Mouse (Mus musculus) T-helper 1 cell (primary cell): ENCODE results near the gene Dctn1.

ENCODE experiments used
- in situ Hi-C: fragments of 300-600 bp; cut with MboI, MseI; formaldehyde crosslinking; loops from one replicate; pipeline ENCODE4 v1.15.1; 2025; ENCODE audit warnings: high pct_unique_total_duplicates

Gene Dctn1

DNA sequence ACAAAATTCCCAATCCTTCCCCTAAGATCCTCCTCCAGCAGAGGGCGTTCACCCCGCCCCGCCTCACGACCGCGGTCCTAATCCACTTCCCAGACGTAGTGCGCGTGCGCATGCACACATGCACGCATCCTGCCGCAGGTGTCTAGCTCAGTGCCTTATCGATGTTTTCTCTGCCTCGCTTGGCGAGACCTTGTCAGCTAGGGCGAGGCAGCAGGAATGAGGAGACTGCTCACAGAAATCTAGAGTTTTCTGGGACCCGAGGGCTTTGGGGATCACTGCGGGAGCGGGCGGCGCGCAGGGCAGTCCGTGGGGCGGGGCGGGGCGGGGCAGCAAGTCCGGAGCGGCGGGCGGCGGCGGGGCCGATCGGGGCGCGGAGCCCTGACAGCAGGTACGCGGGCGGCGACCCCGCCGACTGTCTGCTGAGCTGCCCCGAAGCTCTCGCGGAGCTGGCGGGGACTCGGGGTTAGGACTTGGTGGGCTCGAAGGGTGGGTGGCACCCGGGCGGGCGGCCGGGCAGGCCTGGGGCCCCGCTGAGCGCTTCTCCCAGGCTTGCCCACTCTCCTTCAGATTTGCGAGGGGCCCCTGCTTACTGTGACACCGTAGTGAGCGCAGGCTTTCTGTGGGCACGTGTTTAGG lies at the start of gene Dctn1:
Gene Dctn1 (plus strand): TSS at position 314 of the 636 bp plus-strand sequence.
- in situ Hi-C loops, result no loop called here

DNA sequence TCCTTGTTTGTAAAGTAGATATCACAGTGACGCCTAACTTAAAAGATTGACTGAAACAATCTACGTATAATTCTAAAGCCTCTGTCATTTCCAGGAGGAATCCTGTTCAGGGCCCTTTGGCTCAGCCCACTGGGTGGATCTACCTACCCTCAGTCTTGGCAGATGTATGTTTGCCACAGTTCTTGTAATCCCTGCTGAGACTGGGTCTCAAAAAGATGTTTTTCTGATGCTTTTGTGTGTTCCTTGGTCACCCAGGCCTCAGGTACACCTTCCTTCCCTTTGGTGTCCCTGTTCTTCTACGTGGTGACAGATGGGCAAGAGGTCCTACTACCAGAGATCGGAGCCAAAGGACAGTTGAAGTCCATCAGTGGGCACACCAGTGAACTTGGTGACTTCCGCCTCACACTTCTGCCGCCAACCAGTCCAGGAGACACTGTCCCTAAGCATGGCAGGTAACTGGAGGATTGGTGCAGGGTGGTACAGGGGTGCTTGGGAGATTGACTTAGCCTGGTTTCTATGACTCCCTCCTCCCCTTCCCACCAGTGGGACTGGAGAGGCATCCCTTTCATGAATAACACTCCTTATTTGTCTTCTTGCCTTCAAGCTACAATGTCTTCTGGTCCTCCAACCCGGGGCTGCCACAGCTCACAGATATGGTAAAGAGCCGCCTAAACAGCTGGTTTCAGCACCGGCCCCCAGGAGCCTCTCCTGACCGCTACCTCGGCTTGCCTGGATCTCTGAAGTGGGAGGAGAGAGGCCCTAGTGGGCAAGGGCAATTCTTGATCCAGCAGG lies 49.2 kb upstream of the Dctn1 start:
- in situ Hi-C loops, result no loop called here

- in situ Hi-C loops, result no loop called here
Observed at GRCm38 (mm10) chr6:83117165-83117438, 48.6 kb upstream of the Dctn1 start.

DNA sequence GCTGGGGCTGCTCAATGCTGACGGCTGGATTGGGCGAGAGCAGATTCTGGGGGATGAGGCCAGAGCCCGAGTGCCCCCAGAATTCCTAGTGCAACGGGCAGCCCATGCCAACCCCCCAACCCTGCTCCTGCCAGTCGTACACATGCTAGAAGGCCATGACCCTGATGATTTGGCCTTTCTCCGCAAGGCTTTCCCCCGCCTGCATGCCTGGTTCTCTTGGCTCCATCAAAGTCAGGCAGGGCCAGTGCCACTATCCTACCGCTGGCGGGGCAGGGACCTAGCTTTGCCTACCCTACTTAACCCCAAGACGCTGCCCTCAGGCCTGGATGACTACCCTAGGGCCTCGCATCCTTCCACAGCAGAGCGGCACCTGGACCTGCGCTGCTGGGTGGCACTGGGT lies 48.1 kb upstream of the Dctn1 start:
- in situ Hi-C loops, result no loop called here

DNA sequence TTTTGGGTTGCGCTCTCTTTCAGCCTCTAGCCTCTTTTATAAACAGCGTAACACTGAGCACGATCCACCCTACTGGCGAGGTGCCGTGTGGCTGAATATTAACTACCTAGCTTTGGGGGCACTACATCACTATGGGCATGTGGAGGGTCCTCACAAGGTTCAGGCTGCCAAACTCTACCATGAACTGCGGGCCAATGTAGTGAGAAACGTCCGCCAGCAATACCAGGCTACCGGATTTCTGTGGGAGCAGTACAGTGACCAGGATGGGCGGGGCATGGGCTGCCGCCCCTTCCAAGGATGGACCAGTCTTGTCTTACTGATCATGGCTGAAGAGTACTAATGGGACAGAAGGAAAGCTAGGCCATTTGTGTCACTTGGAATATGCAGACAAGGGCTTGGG lies 47.4 kb upstream of the Dctn1 start:
- in situ Hi-C loops, result no loop called here

DNA sequence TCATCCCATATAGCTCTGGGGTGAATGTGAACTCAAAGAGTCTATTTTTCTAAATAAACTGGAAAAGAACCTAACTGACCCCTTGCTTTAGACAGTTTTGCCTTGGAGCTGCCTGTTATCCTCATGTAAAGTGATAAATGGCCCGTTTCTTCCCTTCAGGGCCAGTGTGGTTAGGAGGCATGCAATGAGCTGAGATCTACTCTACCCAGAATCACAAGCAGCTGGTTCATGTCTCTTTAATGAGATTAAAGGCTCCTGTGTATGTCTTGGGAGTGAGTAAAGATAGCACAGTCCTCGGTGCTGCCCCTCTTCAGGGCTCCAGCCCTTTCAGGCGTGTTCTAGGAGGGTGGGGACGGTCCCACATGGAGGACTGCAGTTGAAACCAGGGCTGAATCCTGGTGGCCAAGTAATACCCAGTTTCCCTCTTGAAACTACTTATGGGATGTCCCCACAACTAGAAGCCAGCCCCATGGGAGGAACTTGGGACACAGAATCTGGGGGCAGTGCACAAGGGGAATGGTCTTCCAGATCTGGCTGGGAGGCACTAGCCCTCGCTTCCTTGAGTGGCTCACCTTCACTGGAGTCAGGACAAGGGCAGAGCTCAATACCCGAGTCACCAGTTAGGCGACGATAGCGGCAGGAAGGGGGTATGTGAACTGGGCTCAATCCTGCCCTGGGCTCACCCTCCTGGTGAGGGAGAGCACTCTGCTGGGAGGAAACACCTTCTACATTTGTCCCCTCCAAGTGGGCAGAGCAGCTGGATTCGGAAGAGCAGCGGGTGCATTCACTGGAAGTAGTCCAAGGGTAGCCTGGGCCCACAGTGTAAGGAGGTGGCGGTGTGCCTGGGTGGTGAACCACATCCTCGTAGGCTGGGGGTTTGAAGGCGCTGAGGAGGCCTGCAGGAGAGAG lies 46.6 kb upstream of the Dctn1 start:
- in situ Hi-C loops, result no loop called here

DNA sequence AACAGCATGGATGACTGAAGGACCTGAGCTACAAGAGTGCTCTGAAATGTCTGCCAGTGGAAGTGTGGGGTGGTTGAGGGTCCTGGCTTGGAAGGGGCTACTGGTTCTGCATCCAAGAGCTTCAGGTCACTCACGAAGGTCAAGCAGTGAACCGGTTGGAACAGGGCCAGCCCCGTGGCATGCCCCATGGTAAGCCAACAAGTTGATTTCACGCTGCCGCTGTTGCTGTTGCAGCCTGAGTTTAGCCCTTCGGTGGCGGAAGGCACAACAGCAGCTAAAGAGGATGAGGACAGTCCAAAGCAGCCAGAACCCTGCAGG lies 46.0 kb upstream of the Dctn1 start:
- in situ Hi-C loops, result no loop called here

DNA sequence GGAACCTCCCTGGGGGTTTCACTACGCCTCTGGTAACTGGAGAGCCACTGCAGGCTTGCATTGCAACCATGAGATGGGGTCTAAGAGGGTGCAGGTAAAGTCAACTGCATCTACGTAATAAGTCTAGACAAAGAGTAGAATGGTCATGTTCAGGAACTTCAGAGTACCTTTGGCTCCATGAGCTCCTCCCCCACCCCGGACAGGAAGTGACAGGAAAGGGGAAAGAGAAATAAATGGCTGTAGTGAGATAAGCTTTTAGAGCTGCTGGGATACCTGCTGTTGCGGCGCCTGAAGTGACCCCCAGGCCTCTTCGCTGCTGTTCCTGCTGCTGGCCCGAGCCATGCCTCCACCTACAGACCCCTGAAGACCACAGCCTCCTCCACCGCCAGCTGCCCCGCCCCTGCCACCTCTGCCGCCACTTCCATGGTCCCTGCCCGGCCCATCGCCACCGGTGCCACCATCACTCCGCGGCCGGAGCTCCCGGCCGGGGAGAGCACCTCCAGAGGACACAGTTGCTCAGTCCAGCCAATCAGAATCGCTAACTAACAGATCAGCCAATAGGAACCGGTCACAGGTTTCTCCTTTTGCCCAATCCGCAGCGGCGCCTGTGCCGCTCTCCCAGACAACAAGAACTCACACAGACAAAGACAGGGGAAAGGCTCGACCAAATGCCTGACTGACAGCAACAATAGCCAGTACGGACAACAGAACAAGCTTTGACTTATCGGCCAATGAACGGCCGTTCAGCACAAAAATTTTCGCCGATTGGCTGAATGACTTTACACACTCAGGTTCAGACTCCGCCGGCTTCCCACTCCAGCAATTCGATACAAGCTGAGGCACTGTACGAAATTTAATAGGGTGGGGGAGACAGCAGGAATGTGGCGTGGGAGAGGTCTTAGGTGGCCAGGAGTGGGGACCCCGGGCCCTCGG lies 44.5 kb upstream of the Dctn1 start, which contains the start of gene Wbp1:
Gene Wbp1 (minus strand): TSS at position 630 of the 933 bp plus-strand sequence.
- in situ Hi-C loops, result no loop called here

GRCm38 (mm10) chr6:83121863-83122710 lies 43.6 kb upstream of the Dctn1 start:
- in situ Hi-C loops, result no loop called here

- in situ Hi-C loops, result no loop called here
Observed at GRCm38 (mm10) chr6:83122961-83123360, 42.8 kb upstream of the Dctn1 start.

DNA sequence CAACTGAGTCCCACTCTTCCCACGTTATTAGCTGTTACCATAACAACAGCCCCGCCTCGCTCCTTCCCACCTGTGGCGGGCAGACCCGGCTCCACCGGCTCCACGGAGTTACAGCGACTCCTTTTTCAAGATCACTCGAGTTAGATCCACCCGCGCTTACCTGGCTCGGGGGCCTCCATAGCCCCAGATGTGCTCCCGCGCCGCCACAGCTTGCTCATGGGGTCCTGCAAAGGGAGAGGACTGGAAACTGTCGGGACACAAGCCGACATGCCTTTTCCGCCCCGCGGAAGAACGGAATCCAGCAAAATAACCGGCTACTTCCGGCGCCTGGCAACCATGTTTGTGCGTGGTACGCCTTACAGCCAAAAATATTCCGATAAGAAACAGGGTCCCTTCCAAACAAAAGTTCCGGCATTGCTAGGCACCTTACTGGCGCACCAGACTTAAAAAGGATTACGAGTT lies 40.8 kb upstream of the Dctn1 start:
- in situ Hi-C loops, result no loop called here

- in situ Hi-C loops, result no loop called here
Observed at GRCm38 (mm10) chr6:83125331-83125730, 40.4 kb upstream of the Dctn1 start, which contains the start of gene Ino80b. TSS of gene Ino80b (minus strand) at chr6:83125431.

- in situ Hi-C loops, result no loop called here
Observed at GRCm38 (mm10) chr6:83127419-83127818, 38.3 kb upstream of the Dctn1 start.

- in situ Hi-C loops, result no loop called here
Observed at GRCm38 (mm10) chr6:83131469-83132034, 34.2 kb upstream of the Dctn1 start.

GRCm38 (mm10) chr6:83132176-83132919 lies 33.4 kb upstream of the Dctn1 start:
- in situ Hi-C loops, result no loop called here

DNA sequence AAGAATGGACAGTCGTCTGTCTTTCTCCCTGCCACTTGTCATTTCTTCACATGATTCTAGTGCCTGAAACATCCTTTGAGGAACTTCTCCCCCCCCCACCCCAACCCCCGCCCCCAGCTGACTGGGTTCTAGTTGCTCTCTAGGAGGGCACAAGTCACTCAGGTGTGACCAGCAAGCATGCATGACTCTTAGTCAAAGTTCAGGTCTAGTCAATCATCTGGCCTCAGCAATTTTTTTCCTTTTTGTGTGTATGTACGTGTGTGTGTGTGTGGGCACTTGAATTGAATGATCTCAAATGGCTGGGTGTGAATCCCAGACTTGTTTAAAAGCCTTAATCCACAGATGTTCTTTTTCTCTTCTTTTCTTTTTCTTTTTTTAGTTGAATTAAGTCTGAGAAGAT lies 31.5 kb upstream of the Dctn1 start:
- in situ Hi-C loops, result no loop called here

DNA sequence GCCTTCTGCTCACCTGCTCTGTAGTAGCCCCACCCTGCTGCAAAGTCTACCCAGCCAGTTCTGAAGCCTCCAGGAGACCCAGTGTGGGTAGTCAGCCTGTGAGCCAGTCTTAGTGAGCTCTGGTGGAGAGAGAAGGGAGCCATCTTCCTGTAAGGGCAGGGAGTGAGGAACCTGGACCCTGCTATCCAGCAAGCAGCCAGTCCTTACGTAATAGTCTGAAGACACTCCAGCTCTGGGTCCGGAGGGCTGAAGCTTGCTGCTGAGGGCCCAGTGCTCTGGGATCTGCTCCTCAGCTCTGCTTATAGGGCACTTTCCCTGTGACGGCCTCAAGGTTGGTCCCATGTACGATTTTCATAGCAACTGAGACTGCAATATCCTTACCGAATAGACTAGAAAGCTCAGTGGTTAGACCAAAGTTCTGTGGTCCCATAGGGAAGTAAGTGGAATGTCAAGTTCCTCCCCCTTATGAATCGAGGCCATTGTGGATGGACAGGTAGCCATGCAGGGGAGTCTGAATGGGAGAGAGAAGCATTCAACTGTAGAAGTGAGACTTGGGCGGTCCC lies 30.7 kb upstream of the Dctn1 start, which contains the start of gene Rtkn:
Gene Rtkn (plus strand): TSS at position 513 of the 563 bp plus-strand sequence.
- in situ Hi-C loops, result no loop called here

DNA sequence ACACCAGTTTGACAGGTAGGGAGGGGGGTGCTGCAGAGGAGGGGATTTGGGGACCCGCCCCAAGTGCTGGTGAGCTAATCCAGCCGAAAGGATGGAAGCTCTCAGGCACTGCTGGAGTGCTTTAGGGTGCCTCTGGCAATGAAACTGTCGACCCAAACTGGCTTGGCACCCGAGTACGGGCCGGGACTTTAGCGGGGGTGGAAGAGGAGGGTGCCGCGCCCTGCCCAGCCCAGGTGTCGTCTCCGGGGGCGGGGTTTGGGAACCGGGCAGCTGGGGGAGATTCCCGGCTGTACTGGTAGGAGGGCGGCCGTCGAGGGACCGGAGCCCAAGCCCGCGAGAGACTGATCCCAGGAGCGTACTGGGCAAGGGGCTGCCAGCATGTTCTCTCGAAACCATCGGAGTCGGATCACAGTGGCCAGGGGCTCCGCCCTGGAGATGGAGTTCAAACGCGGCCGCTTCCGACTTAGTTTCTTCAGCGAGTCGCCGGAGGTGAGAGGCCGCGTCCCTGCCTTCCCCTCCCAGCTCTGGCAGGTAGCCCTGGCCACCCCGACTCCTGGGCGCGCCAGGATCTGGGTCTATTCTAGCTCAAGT lies 30.1 kb upstream of the Dctn1 start:
- in situ Hi-C loops, result no loop called here
